Mouse (Mus musculus): ENCODE results near the gene Gm4131.
"Not testable (repeated sequence)": the region's sequence is repeated elsewhere in the genome, so short reads cannot be mapped to it uniquely, and the experiment has no call there.

The Gm4131 gene

GRCm38 (mm10) chr14:62566821-62567220, at the start of gene Gm4131:
Gene Gm4131, minus strand, starts transcription at chr14:62566921.
- not testable (repeated sequence) for DNase-seq (ENCODE audit: low spot score)

DNA sequence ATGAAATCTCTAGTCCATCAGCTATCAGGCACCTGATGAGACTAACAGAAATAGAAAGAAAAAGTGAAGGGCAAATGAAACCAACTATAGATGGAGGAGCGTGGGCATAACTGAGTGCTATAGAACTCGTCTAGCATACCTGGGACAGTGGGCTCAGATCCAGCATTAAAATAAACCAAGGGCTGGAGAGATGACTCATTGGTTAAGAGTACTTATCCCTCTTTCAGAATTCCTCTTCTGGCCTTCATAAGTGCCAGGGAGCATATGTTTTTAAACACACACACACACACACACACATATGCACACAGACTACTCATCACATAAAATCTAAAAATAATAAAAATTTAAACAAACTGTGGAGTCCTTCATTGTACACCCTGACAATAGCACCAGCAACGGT, 43.2 kb upstream of the Gm4131 start:
- no peak for DNase-seq (ENCODE audit: low spot score)

GRCm38 (mm10) chr14:62607791-62608196, 41.1 kb upstream of the Gm4131 start:
- DNase-seq (ENCODE audit: low spot score) = no peak

DNA sequence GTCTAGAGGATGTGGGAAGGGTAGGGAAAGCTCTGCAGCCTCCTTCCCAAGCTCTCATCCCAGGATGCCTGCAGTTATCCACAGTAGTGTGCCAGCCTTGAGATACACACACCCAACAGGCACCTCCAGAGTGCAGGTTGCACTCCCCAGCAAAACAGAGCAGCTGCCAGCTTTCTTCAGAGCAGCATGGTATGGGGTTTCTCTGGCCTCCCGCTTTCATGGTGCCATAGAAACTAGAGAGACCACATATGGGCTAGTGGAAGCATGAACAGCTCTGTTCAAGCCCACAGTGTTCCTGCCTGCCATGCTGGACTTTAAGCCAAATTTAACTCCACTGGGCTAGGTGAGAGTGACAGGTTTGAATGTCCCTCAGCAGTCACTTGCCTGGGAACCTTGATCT, 36.1 kb upstream of the Gm4131 start:
- no peak for DNase-seq (ENCODE audit: low spot score)

GRCm38 (mm10) chr14:62602271-62602670, 35.5 kb upstream of the Gm4131 start:
- DNase-seq (ENCODE audit: low spot score) = no peak

DNA sequence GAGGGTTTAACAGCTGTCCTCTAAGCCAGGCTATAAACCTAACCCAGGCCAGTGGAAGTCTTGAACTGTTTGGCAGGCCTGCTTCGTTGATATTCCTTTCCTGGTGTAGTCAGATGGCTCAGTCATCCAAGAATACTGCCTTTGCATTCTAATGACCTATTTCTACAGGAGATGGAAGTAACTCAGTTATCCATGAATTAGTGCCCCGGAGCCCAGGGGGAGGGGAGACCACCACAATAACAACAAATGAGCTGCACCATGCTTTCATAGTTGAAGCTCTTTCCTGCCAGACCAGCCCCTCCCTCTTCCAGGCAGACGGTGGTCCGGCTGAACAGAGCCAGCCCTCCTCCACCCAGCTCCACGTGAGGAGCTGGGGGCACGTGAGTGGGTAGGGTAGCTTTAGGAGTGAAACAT, 33.4 kb upstream of the Gm4131 start:
- DNase-seq (ENCODE audit: low spot score) = no peak

- DNase-seq (ENCODE audit: low spot score) = no peak
Measured at GRCm38 (mm10) chr14:62585338-62585737, 18.6 kb upstream of the Gm4131 start.

GRCm38 (mm10) chr14:62584637-62585036, 17.9 kb upstream of the Gm4131 start:
- DNase-seq (ENCODE audit: low spot score) = no peak

DNA sequence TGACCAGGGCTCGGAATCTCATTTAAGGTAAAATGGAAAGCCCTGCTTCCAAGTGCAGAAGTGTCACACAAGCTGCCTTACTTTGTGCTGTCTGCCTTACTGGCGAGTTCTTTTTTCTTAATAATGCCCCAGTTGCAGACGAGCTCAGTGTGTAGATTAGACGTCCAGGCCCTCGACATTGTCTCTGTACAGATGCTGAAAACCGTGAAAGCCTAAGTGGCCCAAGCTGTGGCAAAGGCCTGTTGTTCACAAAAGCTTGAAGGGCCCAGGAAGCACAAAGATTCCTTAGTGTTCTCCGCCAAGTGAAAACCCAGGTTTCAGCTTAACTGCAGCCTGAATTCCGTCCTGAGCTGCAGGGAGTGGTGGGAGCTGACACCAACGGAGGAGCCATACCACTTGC, 15.0 kb upstream of the Gm4131 start:
- no peak for DNase-seq (ENCODE audit: low spot score)

- no peak for DNase-seq (ENCODE audit: low spot score)
Measured at GRCm38 (mm10) chr14:62580945-62581344, 14.2 kb upstream of the Gm4131 start.

- DNase-seq (ENCODE audit: low spot score) = no peak
Measured at GRCm38 (mm10) chr14:62575862-62576261, 9.1 kb upstream of the Gm4131 start.

GRCm38 (mm10) chr14:62574906-62575305, 8.2 kb upstream of the Gm4131 start:
- no peak for DNase-seq (ENCODE audit: low spot score)

GRCm38 (mm10) chr14:62573454-62573853, 6.7 kb upstream of the Gm4131 start:
- peak; percentile 53 for DNase-seq (ENCODE audit: low spot score)

DNA sequence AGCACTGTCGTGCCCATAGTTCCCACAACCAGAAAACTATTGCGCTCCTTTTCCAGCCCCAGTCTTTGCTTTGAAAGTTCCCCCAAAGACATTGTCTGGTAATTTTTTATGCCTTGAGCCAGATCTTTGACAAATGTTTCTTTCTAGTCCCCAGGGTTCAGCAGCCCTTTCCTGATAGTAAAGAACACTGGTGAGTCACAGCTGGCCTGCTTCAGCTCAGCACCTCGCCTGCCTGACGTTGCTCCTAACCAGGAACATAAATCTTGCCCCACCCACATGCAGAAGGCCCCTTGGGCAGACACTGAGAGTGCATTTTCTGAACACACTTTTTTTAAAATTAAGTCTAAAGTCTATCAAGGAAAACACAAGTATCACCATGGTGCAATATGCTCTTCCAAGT, 3.6 kb upstream of the Gm4131 start:
- DNase-seq (ENCODE audit: low spot score) = no peak

DNA sequence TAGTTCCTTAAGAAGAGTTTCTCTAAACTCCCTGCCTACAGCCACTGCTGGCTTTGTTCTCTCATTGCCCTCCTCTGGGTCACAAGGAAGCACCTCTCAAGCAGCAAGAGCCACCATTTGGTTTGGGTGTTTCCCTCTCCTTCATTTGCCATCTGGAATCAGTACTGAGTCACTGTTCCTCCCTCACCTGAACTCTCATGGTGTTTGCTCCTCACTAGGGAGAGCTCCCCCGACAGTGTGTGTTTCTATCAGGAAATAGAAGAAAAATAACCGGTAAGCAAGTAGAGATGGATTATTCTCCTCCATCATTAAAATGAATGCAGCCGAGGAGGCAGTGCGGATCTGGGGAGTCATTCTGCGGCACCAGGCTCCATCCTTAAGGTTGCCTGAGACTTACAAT, 2.7 kb upstream of the Gm4131 start:
- no peak for DNase-seq (ENCODE audit: low spot score)

GRCm38 (mm10) chr14:62563679-62564078, 3.0 kb downstream of the Gm4131 start:
- no peak for DNase-seq (ENCODE audit: low spot score)

DNA sequence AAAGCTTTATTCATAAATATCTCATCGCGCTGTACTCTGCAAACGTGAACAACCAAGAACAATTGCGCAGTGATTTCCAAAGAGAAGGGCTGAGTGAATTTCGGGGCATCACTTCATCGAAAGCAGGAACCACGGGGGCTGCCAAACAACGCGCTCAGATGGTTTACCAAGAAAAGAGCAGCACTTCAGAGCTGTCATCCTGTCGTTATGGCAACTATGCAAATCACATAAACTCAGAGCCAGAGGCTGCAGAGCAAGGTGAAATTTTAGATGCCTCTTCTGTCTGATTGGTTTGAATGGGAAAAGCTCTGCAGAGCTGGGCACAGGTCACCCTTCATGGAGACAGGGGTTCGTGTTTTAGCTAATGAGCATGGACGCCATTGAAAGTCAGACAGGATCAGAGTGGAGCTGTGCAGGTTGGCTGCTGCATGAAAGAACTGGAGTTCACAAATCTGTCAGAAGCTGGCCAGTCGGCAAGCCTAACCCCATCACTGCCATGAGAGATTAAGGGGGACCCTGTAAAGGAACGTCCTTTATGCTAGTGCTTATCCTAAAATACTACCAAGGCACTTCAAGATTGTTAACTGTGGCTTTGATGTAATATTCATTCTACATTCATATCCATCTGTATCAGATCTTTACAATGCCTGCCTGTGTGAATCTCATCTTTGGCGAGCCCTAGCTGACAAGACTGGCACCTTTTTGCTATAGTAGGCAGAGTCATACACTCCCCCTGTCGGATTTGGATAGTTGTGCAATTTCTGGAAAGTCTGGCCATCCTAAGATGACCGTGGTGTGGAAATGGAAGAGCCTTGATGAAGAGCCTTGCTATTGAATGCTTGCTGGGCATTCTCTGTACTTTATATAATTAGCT, 4.6 kb downstream of the Gm4131 start:
- DNase-seq (ENCODE audit: low spot score) = peak; percentile 14

DNA sequence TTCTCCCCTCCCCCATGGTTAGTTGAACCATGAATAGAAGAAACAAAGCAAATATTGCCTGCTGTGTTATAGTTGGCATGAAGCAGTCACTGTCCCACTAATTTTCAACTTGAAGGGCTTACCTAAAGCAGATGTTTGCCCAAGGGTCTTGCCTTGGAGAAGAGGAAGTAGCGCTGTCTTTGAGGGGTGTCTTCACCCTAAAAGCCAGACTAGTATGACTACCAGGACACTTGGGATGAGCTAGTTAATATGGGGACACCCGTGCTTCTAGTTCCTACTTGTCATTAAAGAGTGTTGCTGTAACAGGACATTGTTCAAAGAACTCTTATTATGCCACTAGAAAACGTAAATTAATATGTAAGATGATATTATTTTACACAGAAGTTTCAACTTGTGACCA, 9.6 kb downstream of the Gm4131 start:
- no peak for DNase-seq (ENCODE audit: low spot score)

GRCm38 (mm10) chr14:62555840-62556810, 10.6 kb downstream of the Gm4131 start:
- peak; percentile 17 for DNase-seq (ENCODE audit: low spot score)

- DNase-seq (ENCODE audit: low spot score) = peak; percentile 84
Measured at GRCm38 (mm10) chr14:62555309-62555829, 11.4 kb downstream of the Gm4131 start, which contains the start of gene Fam124a. Gene Fam124a, plus strand, starts transcription at chr14:62555737.

DNA sequence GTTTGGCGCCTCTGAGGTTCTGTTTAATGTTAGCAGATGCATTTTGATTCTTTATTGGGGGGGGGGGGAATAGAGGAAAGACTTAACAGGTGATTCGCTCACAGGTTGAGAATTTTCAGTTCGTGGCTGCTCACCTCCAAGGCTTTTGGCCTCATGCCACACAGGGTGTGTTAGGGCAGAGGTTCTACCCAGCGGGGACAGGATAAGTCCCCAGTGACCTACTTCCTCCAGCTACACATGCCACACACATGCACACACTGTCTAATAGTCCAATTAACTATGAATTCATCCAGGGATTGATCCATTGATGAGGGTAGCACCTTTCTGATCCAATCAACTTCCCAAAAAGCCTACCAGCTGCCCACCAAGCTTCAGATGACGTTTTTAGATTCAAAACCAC, 12.9 kb downstream of the Gm4131 start:
- no peak for DNase-seq (ENCODE audit: low spot score)

DNA sequence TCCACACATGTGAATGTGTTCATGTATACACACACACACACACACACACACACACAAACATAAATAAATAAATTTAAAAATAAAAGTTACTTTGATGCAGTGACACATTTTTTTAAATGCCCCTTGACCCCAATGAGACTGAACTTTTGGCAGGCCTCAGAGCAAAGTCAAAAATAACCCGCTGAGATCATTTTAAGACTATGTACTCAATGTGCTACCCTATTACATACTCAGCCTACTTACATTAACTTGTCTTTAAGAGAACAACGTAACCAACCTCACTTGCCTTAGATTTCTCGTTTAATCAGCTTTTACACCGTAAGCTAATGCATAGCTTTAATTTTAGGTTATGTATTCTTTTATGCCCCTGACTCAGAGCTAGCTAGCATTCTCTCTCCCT, 13.9 kb downstream of the Gm4131 start:
- no peak for DNase-seq (ENCODE audit: low spot score)
